Mouse (Mus musculus) neural tube, embryonic 15.5 days (tissue): ENCODE results near the gene Olfr871. TPM values are rescaled to one million over a fixed set of nuclear protein-coding genes. Genes with fewer than 3 reads are reported as not detected.
"Not testable (repeated sequence)": the region's sequence is repeated elsewhere in the genome, so short reads cannot be mapped to it uniquely, and the experiment has no call there.

Experiments used
- ATAC-seq: fragments of 200-750 bp; cut with Nextera tagmentation; 2 replicates; pipeline ENCODE4 v1.8.0; 2017; ENCODE audit warnings: mild to moderate bottlenecking, moderate TSS enrichment, moderate library complexity; ENCODE audit not compliant: low FRiP score
- H3K27ac ChIP-seq: fragments of 300-500 bp; sonication (generic); replicated peaks from 2 replicates; pipeline ENCODE4 v1.5.1; 2015; ENCODE audit warnings: mild to moderate bottlenecking, inconsistent platforms
- H3K27me3 ChIP-seq: fragments of 300-500 bp; sonication (generic); replicated peaks from 2 replicates; pipeline ENCODE4 v1.6.1; 2015; ENCODE audit warnings: inconsistent platforms
- H3K36me3 ChIP-seq: fragments of 300-500 bp; sonication (generic); 2 replicates; pipeline ENCODE4 v1.6.1; 2015; ENCODE audit warnings: inconsistent platforms
- H3K4me1 ChIP-seq: fragments of 300-500 bp; sonication (generic); 2 replicates; pipeline ENCODE4 v1.6.1; 2015; ENCODE audit warnings: inconsistent platforms
- H3K4me2 ChIP-seq: fragments of 300-500 bp; sonication (generic); 2 replicates; pipeline ENCODE4 v1.6.1; 2015; ENCODE audit warnings: inconsistent platforms, mild to moderate bottlenecking, moderate library complexity
- H3K4me3 ChIP-seq: fragments of 300-500 bp; sonication (generic); replicated peaks from 2 replicates; pipeline ENCODE4 v1.5.1; 2015; ENCODE audit warnings: mild to moderate bottlenecking, inconsistent platforms
- H3K9ac ChIP-seq: fragments of 300-500 bp; sonication (generic); replicated peaks from 2 replicates; pipeline ENCODE4 v1.6.1; 2015; ENCODE audit warnings: mild to moderate bottlenecking, inconsistent platforms
- H3K9me3 ChIP-seq: fragments of 300-500 bp; sonication (generic); replicated peaks from 2 replicates; pipeline ENCODE4 v1.6.1; 2016; ENCODE audit warnings: inconsistent platforms
- WGBS: fragments of 180-500 bp; shearing (Covaris S2); methylation state at CpG from one replicate; pipeline ENCODE4 v1.1.7; 2015; ENCODE audit warnings: mixed read lengths; 5-methylcytosine and 5-hydroxymethylcytosine counted together
- polyA plus RNA-seq: library from polyadenylated mRNA; unstranded; fragments of >200 nt; fragmentation: Nextera tagmentation; extraction: Ambion mirVana; gene quantifications from 2 replicates; pipeline ENCODE4 v1.2.1, GENCODE M21; 2015

The Olfr871 gene
- not detected in 2 replicates for polyA plus RNA-seq

DNA sequence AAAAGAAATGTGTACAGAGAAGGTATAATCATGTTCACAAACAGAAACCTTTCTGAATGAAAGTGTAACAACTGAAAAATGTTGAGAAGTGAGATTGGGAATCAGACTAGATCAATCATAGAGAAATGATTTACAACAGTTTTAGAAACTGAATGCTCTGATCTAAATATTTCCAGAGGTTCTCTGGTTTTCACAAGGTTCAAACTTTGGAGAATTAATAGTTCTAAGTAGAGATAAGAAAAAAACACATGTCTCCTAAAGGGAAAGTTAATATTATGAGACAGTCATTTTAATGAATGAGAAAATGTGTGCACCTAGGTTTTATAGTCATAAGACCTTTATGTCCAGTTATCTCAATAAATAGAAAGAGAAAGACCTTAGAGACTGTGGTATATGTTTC, at the start of gene Olfr871:
Gene Olfr871, plus strand, starts transcription at position 301 of the 400 bp plus-strand sequence.
- no peak within 1 kb of the TSS for H3K4me2 ChIP-seq
- H3K9ac ChIP-seq: no peak within 1 kb of the TSS
- H3K27ac ChIP-seq: no peak within 1 kb of the TSS
- no peaks in the 10 kb centered on the region for H3K4me1 ChIP-seq
- no peak within 1 kb of the TSS for H3K4me3 ChIP-seq
- H3K36me3 ChIP-seq: no peaks in the 10 kb centered on the region
- H3K9me3 ChIP-seq: 0 out of 2 replicates have a peak, but pooled peaks cover 8% of the 10 kb centered on the region
- no peaks in the 10 kb centered on the region for H3K27me3 ChIP-seq
- ATAC-seq: no peak

DNA sequence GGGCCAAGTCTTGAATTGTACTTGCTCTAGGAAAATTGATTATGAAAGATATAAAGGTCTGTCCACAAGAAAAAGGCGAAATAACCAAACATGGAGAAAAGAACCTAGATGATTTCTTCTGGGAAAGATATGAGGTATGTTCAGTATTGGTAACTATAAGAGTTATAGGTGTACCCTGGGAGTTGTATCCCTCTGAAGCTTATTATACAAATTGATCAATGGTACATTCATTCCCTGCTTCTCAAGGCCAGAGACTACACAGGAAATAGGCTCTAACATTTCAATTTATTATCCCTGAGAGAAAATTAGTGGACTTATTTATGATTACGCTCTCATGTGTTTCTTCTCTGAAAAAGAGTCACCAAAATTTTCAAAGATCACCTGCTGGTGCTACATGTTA, 38.0 kb upstream of the Olfr871 start, which contains the start of gene Olfr870:
Gene Olfr870, minus strand, starts transcription at position 101 of the 400 bp plus-strand sequence.
- 83% methylated on average over 2 of the region's 2 CpGs for WGBS
- Histone ChIP-seq H3K4me2 (no peak within 1 kb of the TSS), H3K9ac (no peak within 1 kb of the TSS), H3K27ac (no peak within 1 kb of the TSS), H3K27me3 (no peaks in the 10 kb centered on the region), H3K36me3 (no peaks in the 10 kb centered on the region), H3K4me1 (no peaks in the 10 kb centered on the region), H3K9me3 (peaks cover 6% of the 10 kb centered on the region), H3K4me3 (no peak within 1 kb of the TSS)
- ATAC-seq: no peak

- Histone ChIP-seq H3K4me3 (no peak overlapping the region), H3K4me2 (no peak overlapping the region), H3K4me1 (no peaks in the 10 kb centered on the region), H3K9me3 (peaks cover 15% of the 10 kb centered on the region; the same call in 1 of the 2 replicates), H3K9ac (no peak overlapping the region), H3K27me3 (no peaks in the 10 kb centered on the region), H3K36me3 (no peaks in the 10 kb centered on the region), H3K27ac (no peak overlapping the region)
- WGBS: 73% methylated on average over 5 of the region's 5 CpGs
- no peak for ATAC-seq
These were observed 32.5 kb upstream of the Olfr871 start for GRCm38 (mm10) chr9:20179463-20179862.

- Histone ChIP-seq H3K36me3 (no peaks in the 10 kb centered on the region), H3K27ac (no peak overlapping the region), H3K9ac (no peak overlapping the region), H3K4me2 (no peak overlapping the region), H3K4me1 (no peaks in the 10 kb centered on the region), H3K4me3 (no peak overlapping the region), H3K9me3 (peaks cover 9% of the 10 kb centered on the region; the same call in 1 of the 2 replicates), H3K27me3 (no peaks in the 10 kb centered on the region)
- WGBS: 50% methylated on average over 1 of the region's 1 CpGs
- ATAC-seq: no peak
These were observed 9.9 kb upstream of the Olfr871 start for GRCm38 (mm10) chr9:20202131-20202530.

DNA sequence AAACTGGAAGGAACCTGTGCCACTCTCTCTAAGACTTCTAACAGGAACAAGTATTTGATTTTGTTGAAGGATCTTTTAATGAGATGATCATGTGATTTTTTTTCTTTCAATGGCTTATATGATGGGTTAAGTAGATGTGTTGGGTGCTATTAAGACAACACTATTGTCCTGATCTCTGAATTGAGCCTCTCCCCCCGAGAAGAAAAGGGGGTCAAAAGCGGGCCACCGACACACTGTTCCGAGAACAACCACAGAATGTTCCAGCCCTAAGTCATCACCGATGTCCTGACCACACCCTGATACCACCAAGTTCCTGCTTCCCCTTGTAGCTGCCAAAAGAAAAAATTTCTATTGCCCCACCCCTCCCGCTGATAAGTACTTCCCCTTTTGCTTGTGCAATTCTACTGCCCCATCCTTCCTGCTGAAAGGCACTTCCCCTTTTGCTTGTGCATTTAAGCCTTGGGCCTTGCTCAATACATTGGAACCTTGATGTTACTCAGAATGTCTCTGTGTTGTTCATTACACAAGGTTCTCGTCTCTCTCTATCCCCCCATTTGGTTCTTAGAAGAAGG, 8.5 kb upstream of the Olfr871 start:
- not testable (repeated sequence) for H3K4me2 ChIP-seq, H3K9ac ChIP-seq, H3K27me3 ChIP-seq, H3K4me1 ChIP-seq, H3K4me3 ChIP-seq, ATAC-seq, H3K27ac ChIP-seq, H3K36me3 ChIP-seq
- peaks cover 12% of the 10 kb centered on the region; the same call in 1 of the 2 replicates for H3K9me3 ChIP-seq
- WGBS: 92% methylated on average over 7 of the region's 7 CpGs

DNA sequence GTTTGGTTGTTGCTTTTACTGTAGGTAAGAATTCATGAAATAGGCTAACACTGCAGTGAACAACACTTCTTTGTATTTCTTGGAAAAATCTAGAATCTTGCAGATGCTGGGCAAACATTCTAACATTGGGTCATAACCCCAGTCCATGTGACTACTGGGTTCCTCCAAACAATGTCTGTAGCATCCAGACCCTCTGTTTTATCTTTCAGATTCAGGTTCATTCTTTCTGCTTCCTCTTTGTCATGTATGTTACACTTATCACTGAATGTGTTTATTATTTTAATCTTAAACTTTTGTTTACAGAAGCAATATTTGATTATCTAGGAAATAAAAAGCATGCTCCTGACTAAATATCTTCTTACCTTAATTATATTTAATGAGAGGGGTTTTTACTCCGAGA, 1.2 kb upstream of the Olfr871 start:
- 67% methylated on average over 1 of the region's 1 CpGs for WGBS
- H3K4me1 ChIP-seq: no peaks in the 10 kb centered on the region
- H3K27me3 ChIP-seq: no peaks in the 10 kb centered on the region
- 0 out of 2 replicates have a peak, but pooled peaks cover 9% of the 10 kb centered on the region for H3K9me3 ChIP-seq
- no peaks in the 10 kb centered on the region for H3K36me3 ChIP-seq
- H3K4me2 ChIP-seq: no peak overlapping the region
- H3K27ac ChIP-seq: no peak overlapping the region
- ATAC-seq: no peak
- H3K4me3 ChIP-seq: no peak overlapping the region
- no peak overlapping the region for H3K9ac ChIP-seq

GRCm38 (mm10) chr9:20211477-20211876, 530 bp upstream of the Olfr871 start:
- no peaks in the 10 kb centered on the region for H3K36me3 ChIP-seq
- no peaks in the 10 kb centered on the region for H3K27me3 ChIP-seq
- 0 out of 2 replicates have a peak, but pooled peaks cover 9% of the 10 kb centered on the region for H3K9me3 ChIP-seq
- H3K4me3 ChIP-seq: no peak overlapping the region
- WGBS: 82% methylated on average over 2 of the region's 2 CpGs
- ATAC-seq: no peak
- no peak overlapping the region for H3K4me2 ChIP-seq
- no peak overlapping the region for H3K9ac ChIP-seq
- H3K4me1 ChIP-seq: no peaks in the 10 kb centered on the region
- no peak overlapping the region for H3K27ac ChIP-seq

DNA sequence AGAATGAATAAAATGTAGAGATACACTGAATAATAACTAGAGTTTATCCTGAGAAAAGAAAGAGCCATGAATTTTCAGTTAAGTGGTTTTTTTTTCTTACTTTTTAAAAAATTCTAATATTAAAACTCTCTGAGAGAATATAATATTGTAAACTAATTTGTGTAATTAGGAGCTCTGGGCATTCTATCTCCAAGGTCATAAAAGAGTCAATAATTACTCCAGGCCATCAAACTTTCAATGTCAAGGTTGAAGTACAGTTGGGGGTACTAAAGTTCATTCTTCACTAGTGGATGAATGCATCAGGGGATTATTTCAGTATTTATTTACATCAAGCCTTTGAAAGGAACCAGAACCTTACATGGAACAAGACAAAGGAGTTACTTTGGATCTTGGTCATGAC, 24.8 kb downstream of the Olfr871 start, which contains the start of gene Olfr872:
Gene Olfr872, plus strand, starts transcription at position 301 of the 400 bp plus-strand sequence.
- no peak for ATAC-seq
- H3K9me3 ChIP-seq: 0 out of 2 replicates have a peak, but pooled peaks cover under 1% of the 10 kb centered on the region
- H3K4me1 ChIP-seq: no peaks in the 10 kb centered on the region
- H3K27ac ChIP-seq: no peak within 1 kb of the TSS
- H3K9ac ChIP-seq: no peak within 1 kb of the TSS
- H3K4me3 ChIP-seq: no peak within 1 kb of the TSS
- no peaks in the 10 kb centered on the region for H3K36me3 ChIP-seq
- H3K27me3 ChIP-seq: no peaks in the 10 kb centered on the region
- no peak within 1 kb of the TSS for H3K4me2 ChIP-seq

DNA sequence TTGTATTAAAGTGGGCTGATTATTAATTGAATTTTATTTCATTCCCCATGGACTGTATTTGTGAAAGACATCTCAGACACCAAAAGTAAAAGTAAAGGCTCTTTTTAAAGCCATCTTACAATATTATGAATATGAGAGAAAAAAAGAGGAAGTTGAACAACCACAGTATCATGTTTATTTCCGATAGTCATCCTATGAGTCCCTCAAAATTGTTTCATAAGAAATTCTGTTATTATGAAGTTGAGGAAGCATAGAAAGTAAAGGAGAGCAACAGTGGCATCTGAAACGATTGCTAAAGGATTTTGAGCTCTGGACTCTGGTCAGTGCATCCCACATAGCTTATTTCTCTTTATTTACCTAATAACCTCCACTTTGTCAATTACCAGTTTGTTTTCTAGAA, 25.4 kb downstream of the Olfr871 start:
- Histone ChIP-seq H3K9ac (no peak overlapping the region), H3K9me3 (no peaks in the 10 kb centered on the region), H3K27me3 (no peaks in the 10 kb centered on the region), H3K4me3 (no peak overlapping the region), H3K4me2 (no peak overlapping the region), H3K4me1 (no peaks in the 10 kb centered on the region), H3K27ac (no peak overlapping the region), H3K36me3 (no peaks in the 10 kb centered on the region)
- WGBS: 74% methylated on average over 2 of the region's 2 CpGs
- no peak for ATAC-seq

Other genes starting within 250 kb of the Olfr871 start
- not detected in 2 replicates for gene Olfr866, start 184.2 kb upstream of the Olfr871 start, polyA plus RNA-seq
- not detected in 2 replicates for gene Olfr867, start 154.6 kb upstream of the Olfr871 start, polyA plus RNA-seq
- not detected in 2 replicates for gene Olfr868, start 113.6 kb upstream of the Olfr871 start, polyA plus RNA-seq
- not detected in 2 replicates for gene Olfr869, start 83.2 kb upstream of the Olfr871 start, polyA plus RNA-seq
- not detected in 2 replicates for gene Olfr870, start 38.1 kb upstream of the Olfr871 start, polyA plus RNA-seq
- gene Olfr872, start 24.9 kb downstream of the Olfr871 start, polyA plus RNA-seq: not detected in 2 replicates
- gene Olfr39, start 70.1 kb downstream of the Olfr871 start, polyA plus RNA-seq: not detected in 2 replicates
- not detected in 2 replicates for gene Olfr873, start 86.3 kb downstream of the Olfr871 start, polyA plus RNA-seq
- gene Olfr18, start 123.9 kb downstream of the Olfr871 start, polyA plus RNA-seq: 0.09 TPM in 1 of 2 replicates, not detected in the other
- 33.5 and 37.9 TPM in 2 replicates for gene Zfp560, start 173.0 kb downstream of the Olfr871 start, polyA plus RNA-seq
- gene Zfp26, start 248.0 kb downstream of the Olfr871 start, polyA plus RNA-seq: 12.1 and 13.6 TPM in 2 replicates